Mouse (Mus musculus) testis, postnatal 14 days (tissue): ENCODE results near the gene Golph3l.
A peak's percentile ranks its signal among the peaks of the same experiment; 100 is the strongest.
"Not testable (repeated sequence)": the region's sequence is repeated elsewhere in the genome, so short reads cannot be mapped to it uniquely, and the experiment has no call there.

Source experiments
- DNase-seq: peaks from one replicate; pipeline ENCODE4 v3.0.0; 2021; ENCODE audit warnings: low spot score

Gene Golph3l

DNA sequence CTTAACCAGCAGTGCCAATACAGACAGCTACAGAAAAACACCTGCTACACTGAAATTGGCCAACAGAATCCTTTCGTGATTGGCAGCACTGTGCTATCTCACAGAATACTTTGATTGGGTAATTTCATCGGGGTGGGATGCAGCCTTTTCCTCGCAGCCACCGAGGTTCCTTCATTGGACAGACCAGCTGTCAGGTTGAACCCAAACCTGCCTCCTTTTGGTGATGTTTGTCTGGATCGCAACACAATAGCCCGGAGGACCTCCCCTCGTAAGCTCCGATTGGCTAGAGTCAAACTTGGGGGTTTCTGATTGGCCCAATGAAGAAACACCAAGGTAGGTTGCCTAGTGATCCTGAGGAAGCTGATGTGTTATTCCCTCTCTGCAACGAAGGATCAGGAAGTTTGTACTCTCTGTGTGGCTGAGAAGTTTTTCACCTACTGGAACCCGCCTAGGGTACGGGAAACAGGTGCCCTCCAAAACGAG, at the start of gene Golph3l:
Gene Golph3l (plus strand): TSS at position 331 of the 483 bp plus-strand sequence.
- peak; percentile 93 for DNase-seq

DNA sequence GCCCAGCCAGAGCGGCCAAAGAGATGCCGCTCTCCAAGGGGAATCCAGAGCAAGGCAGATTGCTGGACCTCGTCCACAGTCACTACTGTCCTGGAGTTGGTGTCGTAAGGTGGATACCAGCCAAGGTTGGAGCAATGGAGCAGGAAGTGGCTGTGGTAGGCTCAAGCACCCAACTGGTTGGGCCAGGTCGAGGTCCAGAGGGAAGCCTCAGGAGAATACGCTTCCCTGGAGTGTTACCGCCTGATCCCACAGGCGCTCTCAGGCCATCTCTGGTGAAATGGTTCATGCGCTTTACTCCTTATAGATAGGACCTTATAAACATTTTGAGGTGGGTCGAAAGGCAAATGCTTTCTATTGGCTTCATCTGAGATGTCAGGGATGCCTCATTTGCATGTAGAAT, 49.8 kb upstream of the Golph3l start:
- DNase-seq = no peak

DNA sequence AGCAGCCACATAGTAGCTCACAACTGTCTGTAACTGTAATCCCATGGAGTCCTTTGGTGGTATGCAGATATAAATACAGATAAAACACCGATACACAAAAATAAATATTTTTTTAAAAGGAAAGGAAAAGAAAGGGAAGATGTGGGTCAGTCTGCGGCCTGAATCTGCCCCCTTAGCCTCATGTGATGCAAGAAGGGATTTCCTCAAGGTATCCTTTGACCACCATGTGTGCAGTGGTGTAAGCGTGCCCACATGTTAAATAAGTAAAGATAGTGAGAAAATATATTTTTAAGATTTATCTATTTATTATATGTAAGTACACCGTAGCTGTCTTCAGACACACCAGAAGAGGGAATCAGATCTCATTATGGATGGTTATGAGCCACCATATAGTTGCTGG, 48.9 kb upstream of the Golph3l start:
- no peak for DNase-seq

DNA sequence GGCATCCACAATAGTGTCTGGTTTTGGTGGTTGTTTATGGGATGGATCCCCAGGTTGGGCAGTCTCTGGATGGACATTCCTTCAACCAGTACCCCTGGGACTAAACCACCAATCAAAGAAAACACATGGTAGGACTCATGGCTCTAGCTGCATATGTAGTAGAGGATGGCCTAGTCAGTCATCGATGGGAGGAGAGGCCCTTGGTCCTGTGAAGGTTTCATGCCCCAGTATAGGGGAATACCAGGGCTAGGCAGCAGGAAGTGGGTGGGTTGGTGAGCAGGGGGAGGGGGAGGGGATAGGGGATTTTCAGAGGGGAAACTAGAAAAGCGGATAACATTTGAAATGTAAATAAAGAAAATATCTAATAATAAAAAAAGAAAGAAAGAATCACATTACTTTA, 47.5 kb upstream of the Golph3l start:
- DNase-seq = not testable (repeated sequence)

DNA sequence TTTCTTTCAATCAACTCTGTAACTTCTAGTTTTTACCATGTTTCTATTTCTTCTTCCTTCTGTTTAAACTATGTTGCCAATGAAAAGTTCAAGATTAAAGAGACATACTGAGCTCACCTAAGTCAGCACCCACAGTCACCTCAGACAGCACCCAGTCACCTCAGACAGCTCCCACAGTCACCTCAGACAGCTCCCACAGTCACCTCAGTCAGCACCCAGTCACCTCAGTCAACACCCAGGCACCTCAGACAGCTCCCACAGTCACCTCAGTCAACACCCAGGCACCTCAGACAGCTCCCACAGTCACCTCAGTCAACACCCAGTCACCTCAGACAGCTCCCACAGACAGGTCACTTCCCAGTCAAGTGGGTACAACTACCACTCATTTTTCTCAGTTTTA, 46.6 kb upstream of the Golph3l start:
- DNase-seq = no peak

DNA sequence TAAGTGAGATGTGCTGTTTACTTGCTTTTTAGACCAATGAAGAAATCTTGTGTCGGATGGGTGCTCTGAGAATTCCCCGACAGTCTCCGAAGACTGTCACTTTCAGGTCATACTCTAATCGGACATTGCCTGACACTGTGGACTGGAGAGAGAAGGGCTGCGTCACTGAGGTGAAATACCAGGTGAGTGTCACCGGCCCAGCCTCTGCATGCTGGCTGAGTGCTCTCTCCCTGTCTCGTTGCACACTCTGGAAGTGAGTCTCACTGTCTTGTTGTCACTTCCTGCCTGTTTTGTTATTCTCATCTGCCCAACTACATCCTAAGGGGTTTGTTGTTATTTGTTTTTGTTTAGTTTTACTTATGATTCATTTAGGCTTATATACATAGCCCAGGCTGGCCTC, 45.8 kb upstream of the Golph3l start:
- no peak for DNase-seq

DNA sequence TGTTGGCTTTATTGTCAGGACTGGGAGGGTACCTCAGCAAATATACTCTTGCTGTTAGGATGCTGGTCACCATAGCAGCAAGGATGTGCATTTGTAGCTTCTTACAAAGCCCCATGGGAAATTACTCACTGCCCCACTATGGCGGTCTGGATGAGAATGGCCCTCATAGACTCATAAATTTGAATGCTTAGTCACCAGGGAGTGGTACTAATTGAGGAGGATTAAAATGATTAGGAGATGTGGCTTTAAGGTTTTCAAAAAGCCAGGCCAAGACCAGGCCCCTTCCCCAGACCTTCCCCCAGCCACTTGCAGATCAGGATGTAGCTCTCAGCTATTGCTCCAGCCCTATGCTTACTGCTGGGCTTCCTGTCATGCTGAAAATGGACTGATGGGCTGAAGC, 38.6 kb upstream of the Golph3l start:
- no peak for DNase-seq

DNA sequence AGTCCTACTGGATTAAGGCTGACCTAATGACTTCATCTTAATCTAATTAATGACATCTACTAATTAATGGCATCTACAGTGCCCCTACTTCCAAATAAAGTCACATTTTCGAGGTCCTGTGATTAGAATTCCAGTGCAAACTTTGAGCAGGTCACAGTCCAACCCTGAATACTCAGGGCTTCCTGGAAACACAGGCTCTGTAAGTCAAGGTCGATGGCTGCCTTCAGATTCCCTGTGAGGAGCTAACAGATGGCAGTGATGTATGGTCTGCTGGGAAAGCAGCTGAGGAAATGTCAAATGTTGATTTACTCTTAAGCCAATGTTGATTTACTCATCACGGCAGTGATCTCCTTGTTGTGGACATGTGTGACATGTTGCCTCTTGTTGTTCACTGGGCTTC, 34.7 kb upstream of the Golph3l start:
- DNase-seq = no peak

DNA sequence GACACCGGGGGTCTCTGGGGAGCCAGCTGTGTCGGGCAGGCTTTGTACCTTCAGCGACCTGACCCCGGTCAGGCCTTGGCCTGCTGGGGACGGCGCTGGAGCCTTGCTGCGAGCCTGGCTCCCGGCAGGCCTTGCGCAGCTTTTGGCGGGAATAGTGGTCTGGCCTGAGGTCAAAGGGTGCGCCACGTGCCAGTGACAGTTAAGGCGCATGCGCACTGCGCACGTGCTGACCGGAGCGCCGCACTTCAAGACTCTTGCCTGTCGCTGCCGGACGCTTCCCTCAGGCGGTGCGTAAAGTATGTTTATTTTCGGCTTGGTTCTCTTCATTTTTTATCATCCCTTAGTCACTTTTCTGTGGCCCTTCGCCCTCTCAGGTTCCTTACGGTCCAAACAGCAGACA, 29.3 kb upstream of the Golph3l start, which contains the start of gene Hormad1:
Gene Hormad1 (plus strand): TSS at position 241 of the 400 bp plus-strand sequence.
- peak; percentile 92 for DNase-seq

DNA sequence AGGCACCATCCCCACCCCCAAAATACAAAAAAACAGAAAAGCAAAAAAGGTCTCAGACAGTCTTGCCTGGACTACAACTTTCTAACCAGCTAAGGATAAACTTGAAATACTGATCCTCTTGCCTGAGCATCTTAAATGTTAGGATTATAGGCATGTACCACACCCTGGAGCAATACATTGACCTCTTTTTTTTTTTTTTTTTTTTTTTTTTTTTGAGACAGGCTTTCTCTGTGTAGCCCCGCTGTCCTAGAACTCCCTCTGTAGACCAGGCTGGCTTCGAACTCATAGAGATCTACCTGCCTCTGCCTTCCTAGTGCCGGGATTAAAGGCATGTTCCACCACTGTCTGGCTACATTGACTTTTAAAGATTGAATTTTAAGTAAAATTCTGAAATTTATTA, 28.0 kb upstream of the Golph3l start:
- DNase-seq = no peak

DNA sequence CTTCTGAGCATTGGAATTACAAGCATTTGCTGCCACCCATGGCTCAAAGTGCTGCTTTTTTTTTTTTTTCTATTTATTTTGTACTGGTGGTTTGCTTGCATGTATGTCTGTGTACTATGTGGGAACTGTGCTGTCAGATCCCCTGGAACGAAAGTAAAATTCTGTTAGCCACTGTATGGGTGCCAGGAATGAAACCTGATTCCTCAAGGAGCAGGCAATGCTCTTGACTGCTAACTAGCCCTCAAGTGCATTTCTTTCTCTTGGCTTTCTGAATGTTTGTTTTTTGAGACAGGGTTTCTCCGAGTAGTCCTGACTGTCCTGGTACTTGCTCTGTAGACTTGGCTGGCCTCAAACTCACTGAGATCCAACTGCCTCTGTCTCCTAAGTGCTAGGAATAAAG, 26.9 kb upstream of the Golph3l start:
- no peak for DNase-seq

DNA sequence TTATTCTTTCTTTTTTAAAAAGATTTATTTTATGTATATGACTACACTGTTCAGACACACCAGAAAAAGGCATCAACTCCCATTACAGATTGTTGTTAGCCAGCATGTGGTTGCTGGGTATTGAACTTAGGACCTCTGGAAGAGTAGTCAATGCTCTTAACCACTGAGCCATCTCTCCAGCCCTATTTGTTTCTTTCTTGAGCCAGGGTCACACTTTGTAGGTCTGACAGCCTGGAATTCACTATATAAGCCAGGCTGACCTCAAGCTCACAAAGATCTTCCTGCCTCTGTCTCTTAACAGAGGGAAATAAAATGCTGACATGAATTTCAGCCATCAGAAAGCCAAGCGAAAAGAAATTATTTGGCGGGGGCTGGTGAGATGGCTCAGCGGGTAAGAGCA, 19.1 kb upstream of the Golph3l start:
- DNase-seq = no peak

DNA sequence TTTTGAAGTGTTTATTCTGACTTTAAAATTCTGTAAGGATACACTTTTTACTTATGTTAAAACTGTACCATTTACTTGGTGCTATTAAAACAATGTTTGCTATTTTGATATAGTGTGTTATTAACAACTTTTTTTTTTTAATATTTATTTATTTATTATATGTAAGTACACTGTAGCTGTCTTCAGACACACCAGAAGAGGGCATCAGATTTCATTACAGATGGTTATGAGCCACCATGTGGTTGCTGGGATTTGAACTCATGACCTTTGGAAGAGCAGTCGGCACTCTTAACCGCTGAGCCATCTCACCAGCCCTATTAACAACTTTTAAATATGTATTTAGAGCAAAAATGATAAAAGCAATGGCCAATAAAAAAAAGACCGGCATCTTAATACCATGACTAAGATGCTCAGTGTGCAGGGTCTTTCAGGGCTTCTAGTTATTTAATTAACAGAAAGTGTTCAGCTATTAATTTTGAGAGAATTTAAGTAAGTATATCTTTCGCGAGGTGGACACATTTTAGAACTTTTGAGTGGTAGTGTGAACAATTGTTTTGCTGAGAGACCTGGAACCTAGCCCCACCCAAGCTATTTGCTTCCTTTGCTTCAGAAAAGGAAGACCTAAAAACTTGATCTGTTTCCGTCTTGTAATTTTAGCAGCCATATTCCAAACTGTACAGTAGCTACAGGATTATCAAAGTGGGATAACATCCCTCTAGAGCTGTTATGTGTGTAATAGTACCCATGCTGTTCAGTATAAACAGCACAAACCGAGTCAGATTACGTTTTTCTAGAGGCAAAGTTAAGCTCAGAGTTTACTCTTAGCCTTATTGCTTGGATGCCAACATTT, 755 bp upstream of the Golph3l start:
- DNase-seq = no peak

DNA sequence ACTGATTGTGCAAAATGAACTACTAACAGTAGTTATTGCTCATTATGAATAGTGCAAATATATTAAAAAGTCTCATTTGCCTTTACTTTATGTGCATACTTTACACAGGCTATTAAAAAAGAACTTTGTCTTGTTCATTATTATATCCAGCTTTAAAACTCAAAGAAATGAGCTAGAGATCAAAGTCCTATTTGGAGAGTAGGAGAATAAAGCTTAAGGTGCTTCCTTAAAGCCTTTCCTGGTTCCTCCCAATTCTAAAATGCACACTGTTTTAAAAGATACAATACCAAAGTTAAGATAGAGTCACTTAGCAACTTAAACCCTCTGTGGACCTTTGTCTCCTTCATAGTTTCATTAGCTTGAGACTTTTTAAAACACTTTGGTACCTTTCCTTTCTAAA, 10.0 kb downstream of the Golph3l start:
- DNase-seq = no peak

DNA sequence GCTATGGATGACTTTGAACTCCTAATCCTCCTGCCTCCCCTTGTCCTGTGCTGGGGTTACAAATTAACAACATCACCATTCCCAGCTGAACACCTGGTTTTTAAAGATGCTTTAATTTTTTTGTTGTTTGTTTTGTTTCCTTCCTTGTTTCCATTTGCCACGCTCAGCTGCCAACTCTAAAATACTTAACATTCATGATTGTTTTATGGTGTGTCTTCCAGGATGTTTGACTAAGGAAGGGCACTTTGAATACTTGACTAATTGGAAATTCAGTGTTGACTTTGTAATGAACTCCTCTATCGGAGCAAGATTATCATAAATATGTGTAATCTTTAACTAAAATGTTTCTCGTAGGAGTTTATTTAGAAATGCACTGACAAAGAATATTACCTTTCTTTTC, 12.6 kb downstream of the Golph3l start:
- DNase-seq = no peak

DNA sequence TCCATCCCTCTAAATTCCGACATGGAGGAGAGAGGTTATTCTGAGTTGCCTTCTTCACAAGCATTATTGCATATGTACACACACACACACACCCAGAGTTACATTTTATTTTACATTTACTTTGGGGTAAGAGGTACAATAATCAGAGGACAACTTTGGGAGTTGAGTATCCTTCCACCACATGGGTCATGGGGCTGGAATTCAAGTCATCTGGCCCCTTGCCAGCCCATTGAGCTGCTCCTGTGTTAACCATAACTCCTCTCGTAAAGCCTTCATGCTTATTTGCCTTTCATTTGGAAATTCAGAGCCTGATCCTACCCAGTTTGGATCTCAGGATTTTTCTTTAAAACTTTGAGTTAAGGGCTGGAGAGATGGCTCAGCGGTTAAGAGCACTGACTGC, 17.4 kb downstream of the Golph3l start:
- no peak for DNase-seq

DNA sequence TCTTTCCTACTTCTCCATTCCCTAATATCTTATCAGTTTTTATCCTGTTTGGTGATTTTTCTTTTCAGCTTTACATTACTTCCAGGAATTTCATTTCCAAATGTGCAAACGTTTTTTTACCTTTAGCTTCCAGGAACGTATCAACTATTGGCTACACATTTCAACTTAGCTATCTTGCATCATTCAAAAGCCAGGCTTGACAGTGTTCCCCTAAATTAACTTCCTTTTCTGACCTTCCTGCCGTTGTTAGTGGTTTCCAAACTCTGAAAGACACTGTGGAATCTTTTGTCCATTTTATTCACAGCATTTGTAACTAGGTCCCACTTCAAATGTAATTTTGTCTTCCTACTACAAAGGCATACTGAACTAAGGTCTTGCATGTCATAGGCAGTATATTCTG, 20.5 kb downstream of the Golph3l start:
- DNase-seq = no peak

DNA sequence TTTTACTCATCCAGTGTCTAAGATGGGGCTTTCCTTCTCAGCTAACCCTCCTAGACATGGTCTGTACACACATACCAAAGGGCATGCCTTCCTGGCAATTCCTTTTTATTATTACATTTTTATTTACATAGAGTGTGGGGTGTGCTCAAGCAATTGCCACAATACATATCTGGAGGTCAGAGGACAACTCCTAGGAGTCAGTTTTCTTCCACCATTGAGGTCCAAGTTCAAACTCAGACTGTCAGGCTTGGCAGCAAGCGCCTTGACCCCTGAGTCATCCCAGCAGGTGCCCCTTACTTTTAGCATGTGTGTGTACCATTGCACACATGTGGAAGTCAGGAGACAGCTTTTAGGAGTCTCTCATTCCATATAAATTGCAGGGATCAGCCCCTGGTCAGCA, 25.3 kb downstream of the Golph3l start:
- no peak for DNase-seq

DNA sequence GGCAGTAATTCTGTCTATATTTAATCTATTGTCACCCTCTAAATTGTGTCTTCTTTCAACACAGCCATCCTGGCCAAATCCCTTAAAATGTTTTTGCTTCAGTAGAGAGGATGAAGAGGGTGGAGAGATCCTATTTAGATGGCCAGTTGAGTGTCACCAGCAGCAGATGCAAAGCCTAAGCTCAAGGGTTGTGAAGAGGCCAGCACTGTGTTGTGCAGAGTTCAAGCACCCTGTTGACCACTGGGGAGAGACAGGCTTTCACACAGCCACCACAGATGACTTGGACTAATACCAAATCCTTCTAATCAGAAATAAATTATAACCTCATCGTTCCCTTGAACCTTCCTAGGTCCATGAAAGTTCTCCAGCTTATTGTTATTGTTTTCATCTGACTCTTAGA, 29.8 kb downstream of the Golph3l start:
- DNase-seq = no peak

DNA sequence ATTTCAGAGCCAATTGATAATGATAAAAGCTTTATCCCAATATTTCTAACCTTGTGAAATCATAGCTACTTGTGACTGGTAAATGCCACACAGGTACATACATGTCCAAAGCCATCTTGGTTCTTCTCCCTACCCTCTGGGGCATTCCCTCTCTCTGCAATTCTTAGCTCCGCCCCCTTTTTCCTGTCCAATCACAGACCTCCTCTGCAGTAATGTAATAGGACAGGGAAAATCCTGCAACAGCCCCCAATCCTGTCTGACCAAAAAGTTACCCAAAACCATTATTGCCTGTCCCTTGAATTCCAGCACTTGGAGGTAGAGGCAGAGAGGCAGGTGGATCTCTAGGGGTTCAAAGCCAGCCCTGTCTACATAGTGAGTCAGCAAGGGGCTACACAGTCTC, 32.5 kb downstream of the Golph3l start:
- no peak for DNase-seq

DNA sequence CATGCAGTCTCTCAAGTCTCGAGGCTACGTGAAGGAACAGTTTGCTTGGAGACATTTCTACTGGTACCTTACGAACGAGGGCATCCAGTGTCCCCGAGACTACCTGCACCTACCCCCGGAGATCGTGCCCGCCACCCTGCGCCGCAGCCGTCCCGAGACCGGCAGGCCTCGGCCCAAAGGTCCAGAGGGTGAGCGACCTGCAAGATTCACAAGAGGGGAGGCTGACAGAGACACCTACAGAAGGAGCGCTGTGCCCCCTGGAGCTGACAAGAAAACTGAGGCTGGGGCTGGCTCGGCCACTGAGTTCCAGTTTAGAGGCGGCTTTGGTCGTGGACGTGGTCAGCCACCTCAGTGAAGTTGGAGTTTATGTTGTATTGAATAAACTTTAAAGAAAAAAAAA, 33.7 kb downstream of the Golph3l start:
- DNase-seq = not testable (repeated sequence)

DNA sequence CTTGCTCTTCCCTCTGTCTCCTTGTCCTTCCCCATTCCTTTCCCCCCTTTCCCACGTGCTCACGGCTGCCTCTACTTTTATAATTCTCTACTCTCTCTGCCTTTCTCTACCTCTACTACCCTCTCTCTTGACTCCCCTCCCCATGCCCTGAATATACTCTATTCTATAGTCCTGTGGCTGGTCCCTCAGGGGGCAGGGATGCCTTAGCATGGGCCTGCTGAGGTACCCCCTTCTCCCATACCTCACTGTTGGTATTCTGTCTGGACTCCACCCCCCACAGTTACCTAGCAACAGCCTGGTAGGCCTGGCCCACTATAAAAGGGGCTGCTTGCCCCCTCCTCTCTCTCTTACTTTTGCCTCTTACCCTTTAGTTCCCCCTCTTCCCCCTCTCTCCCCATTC, 34.8 kb downstream of the Golph3l start:
- DNase-seq = no peak

DNA sequence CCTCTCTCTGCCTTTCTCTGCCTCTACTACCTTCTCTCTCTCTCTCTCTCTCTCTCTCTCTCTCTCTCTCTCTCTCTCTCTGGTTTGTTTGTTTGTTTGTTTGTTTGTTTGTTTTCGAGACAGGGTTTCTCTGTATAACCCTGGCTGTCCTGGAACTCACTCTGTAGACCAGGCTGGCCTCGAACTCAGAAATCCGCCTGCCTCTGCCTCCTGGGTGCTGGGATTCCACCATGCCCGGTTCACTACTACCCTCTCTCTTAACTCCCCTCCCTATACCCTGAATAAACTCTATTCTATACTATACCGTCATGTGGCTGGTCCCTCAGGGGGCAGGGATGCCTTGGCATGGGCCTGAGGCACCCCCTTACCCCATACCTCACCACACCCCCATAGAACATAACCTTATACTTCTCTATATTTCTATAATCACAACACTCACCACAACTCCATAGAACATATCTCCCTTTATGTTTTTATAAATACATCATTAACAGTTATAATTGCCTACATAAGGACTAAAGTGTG, 35.3 kb downstream of the Golph3l start:
- not testable (repeated sequence) for DNase-seq
